Comparison of ENCODE assay signal across 9 mouse cellular contexts in the genomic region with DNA sequence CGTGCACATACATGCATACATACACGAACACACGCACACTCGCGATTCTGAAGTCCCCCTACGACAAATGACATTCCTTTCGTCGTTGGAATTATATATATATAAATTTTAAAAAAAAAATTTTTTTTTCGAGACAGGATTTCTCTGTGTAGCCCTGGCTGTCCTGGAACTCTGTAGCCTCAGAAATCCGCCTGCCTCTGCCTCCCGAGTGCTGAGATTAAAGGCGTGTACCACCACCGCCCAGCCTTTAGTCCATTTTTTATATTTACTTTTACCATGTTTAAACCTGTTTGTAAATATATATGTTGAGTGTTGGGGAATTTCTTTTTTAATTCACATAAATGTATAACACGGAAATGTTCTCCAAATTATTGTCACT. TPM values are rescaled to one million over a fixed set of nuclear protein-coding genes. Genes with fewer than 3 reads are reported as not detected.
DNase-seq lines count a peak whose midpoint lies in the region; ATAC-seq and TF ChIP-seq lines count a peak whose summit lies in the region.
"Had no signal": no experiment of that assay in that cellular context is flagged by ENCODE, and none has a peak within 500 bp of the region (broad histone marks: within the 10 kb centered on the region; RNA-seq: fewer than 3 reads in every experiment).

No protein-coding gene starts in this region.

- H3K9ac ChIP-seq in heart, embryonic 13.5 days = peak overlapping the region; percentile 96
- peak overlapping the region; percentile 76 for H3K9ac ChIP-seq in ES-Bruce4 (ENCODE audit: low read depth, poor library complexity, severe bottlenecking)
- H3K9ac ChIP-seq in forebrain, postnatal 0 days = peak overlapping the region; percentile 62

- H3K79me2 ChIP-seq in macrophage (ENCODE audit: inconsistent target) = peaks cover 41% of the 10 kb centered on the region

- no peak for ATAC-seq in heart, embryonic 13.5 days (ENCODE audit: extremely low read depth, insufficient number of reproducible peaks, low FRiP score, low TSS enrichment)
- peak; percentile 13; the same call in 1 of the 2 replicates for ATAC-seq in forebrain, postnatal 0 days

- intact Hi-C loops in heart, postnatal 36 days (cut with DNase I) = loop anchor here (5.0 kb wide), 1 partner anchor 1337 kb away; the partner anchor contains the start of gene Nuf2

- no peak for DNase-seq in heart, postnatal 36 days
- DNase-seq in forebrain, postnatal 0 days = no peak
- no peak for DNase-seq in spleen, adult 18-20 months
- DNase-seq in ovary, postnatal 36 days (ENCODE audit: low spot score) = no peak
- DNase-seq in cerebellum, adult 8-10 months = no peak

- H3K4me2 ChIP-seq in heart, embryonic 13.5 days = peak overlapping the region; percentile 80
- H3K4me2 ChIP-seq in forebrain, postnatal 0 days (ENCODE audit: low read depth) = peak overlapping the region; percentile 67

- TF ChIP-seq CTCF in ES-Bruce4 (IDR thresholded peaks at IDR 0.05; ENCODE audit: low read depth, low read length) = no peak
- no peak for TF ChIP-seq CTCF in forebrain, postnatal 0 days (IDR thresholded peaks at IDR 0.05; ENCODE audit: low read depth)

- no peak for TF ChIP-seq POLR2A in ES-Bruce4 (IDR thresholded peaks at IDR 0.05; ENCODE audit: insufficient read depth, low read length)

- 17% methylated on average over 14 of the region's 14 CpGs for WGBS in heart, embryonic 13.5 days
- 17% methylated on average over 14 of the region's 14 CpGs for WGBS in forebrain, postnatal 0 days
- WGBS in macrophage (ENCODE audit: missing documents) = 19% methylated on average over 12 of the region's 14 CpGs

- no peaks in the 10 kb centered on the region for H3K27me3 ChIP-seq in heart, embryonic 13.5 days (replicated peaks)
- no peaks in the 10 kb centered on the region for H3K27me3 ChIP-seq in ES-Bruce4 (ENCODE audit: control insufficient read depth, insufficient read depth, low read length, poor library complexity, severe bottlenecking)
- no peaks in the 10 kb centered on the region for H3K27me3 ChIP-seq in forebrain, postnatal 0 days (ENCODE audit: insufficient read depth, low read length)

- H3K4me3 ChIP-seq in heart, embryonic 13.5 days = peak overlapping the region; percentile 97
- peak overlapping the region; percentile 88 for H3K4me3 ChIP-seq in ES-Bruce4 (ENCODE audit: low read depth, low read length)
- peak overlapping the region; percentile 73 for H3K4me3 ChIP-seq in forebrain, postnatal 0 days (ENCODE audit: low read depth, low read length)
- H3K4me3 ChIP-seq in macrophage (ENCODE audit: inconsistent target) = peak overlapping the region; percentile 100

- H3K36me3 ChIP-seq in heart, embryonic 13.5 days = peaks cover 21% of the 10 kb centered on the region
- H3K36me3 ChIP-seq in ES-Bruce4 (ENCODE audit: control insufficient read depth, insufficient read depth, low read length, poor library complexity, severe bottlenecking) (peaks cover 5% of the 10 kb centered on the region; the same call in 1 of the 2 replicates), macrophage (ENCODE audit: inconsistent target) (no peaks in the 10 kb centered on the region)
- no peaks in the 10 kb centered on the region for H3K36me3 ChIP-seq in forebrain, postnatal 0 days (ENCODE audit: insufficient read depth)

- no peak overlapping the region for H3K27ac ChIP-seq in heart, embryonic 13.5 days (replicated peaks)
- H3K27ac ChIP-seq in ES-Bruce4 (ENCODE audit: insufficient read depth, low read length) (peak overlapping the region; percentile 36; the same call in 1 of the 2 replicates), macrophage (peak overlapping the region; percentile 87)
- 0 out of 2 replicates have a peak overlapping the region, but pooled peaks have one; percentile 47 for H3K27ac ChIP-seq in forebrain, postnatal 0 days (ENCODE audit: low read depth, low read length)

- no peaks in the 10 kb centered on the region for H3K9me3 ChIP-seq in heart, embryonic 13.5 days
- H3K9me3 ChIP-seq in ES-Bruce4 (replicated peaks; ENCODE audit: control insufficient read depth, insufficient read depth, low read length, poor library complexity, severe bottlenecking) = no peaks in the 10 kb centered on the region
- no peaks in the 10 kb centered on the region for H3K9me3 ChIP-seq in forebrain, postnatal 0 days (ENCODE audit: low read length)

- peaks cover 23% of the 10 kb centered on the region for H3K4me1 ChIP-seq in heart, embryonic 13.5 days
- H3K4me1 ChIP-seq in ES-Bruce4 (ENCODE audit: control insufficient read depth, insufficient read depth, low read length) = no peaks in the 10 kb centered on the region
- H3K4me1 ChIP-seq in forebrain, postnatal 0 days (ENCODE audit: insufficient read depth) = peaks cover 7% of the 10 kb centered on the region; the same call in 1 of the 2 replicates

- TF ChIP-seq EP300 in ES-Bruce4 (IDR thresholded peaks at IDR 0.05; ENCODE audit: insufficient read depth, low read depth, low read length) = no peak

RNA-seq across cellular contexts. Expression of gene Atf6, which starts 1.3 kb away (rescaled TPM):
- polyA plus RNA-seq in heart, embryonic 13.5 days (2015; fragmentation: Nextera tagmentation; extraction: Ambion mirVana) = 10.1 TPM in 2 replicates
- total RNA-seq in heart, postnatal 36 days (2021) = 10 to 100 TPM; 63.2 to 71.4 TPM
- 23.7 and 24.1 TPM in 2 replicates for polyA plus RNA-seq in ES-Bruce4 (2011; ENCODE audit: insufficient read depth, insufficient read length, low read depth, missing spikeins)
- total RNA-seq in forebrain, postnatal 0 days (2014; rRNA removed) = 14.3 and 18.1 TPM in 2 replicates
- 3.7 and 5.3 TPM in 2 replicates for polyA plus RNA-seq in forebrain, postnatal 0 days (2015; fragmentation: Nextera tagmentation; extraction: Ambion mirVana)
- 100 to 1,000 TPM in 7 of 26 experiments, 10 to 100 TPM in 19; 32.2 to 113 (median 88.3) TPM for total RNA-seq in macrophage (2018; cell fraction: chromatin; rRNA removed)
- total RNA-seq in macrophage (2018; cell fraction: cytosol; rRNA removed) = 10 to 100 TPM; 39.2 to 72.1 (median 54.7) TPM
- 100 to 1,000 TPM in 6 of 26 experiments, 10 to 100 TPM in 20; 48.1 to 130 (median 83.2) TPM for total RNA-seq in macrophage (2018; cell fraction: nucleus; rRNA removed)
- polyA plus RNA-seq in macrophage (2018) = 41.4 to 56.5 TPM (median 54.4 TPM) in 3 replicates

RNA-seq across cellular contexts. Expression of gene Gm26620, which starts 16.0 kb away (rescaled TPM):
- 0.48 and 0.76 TPM in 2 replicates for polyA plus RNA-seq in heart, embryonic 13.5 days (2015; fragmentation: Nextera tagmentation; extraction: Ambion mirVana)
- total RNA-seq in heart, postnatal 36 days (2021) = under 1 TPM; 0.33 to 0.39 TPM
- not detected in 2 replicates for polyA plus RNA-seq in ES-Bruce4 (2011; ENCODE audit: insufficient read depth, insufficient read length, low read depth, missing spikeins)
- 2.4 TPM in 1 of 2 replicates, not detected in the other for total RNA-seq in forebrain, postnatal 0 days (2014; rRNA removed)
- 0.43 and 0.48 TPM in 2 replicates for polyA plus RNA-seq in forebrain, postnatal 0 days (2015; fragmentation: Nextera tagmentation; extraction: Ambion mirVana)
- total RNA-seq in macrophage (2018; cell fraction: chromatin; rRNA removed) = 1 to 10 TPM in 9 of 26 experiments, not detected in 17; 1.3 to 2.3 (median 1.5) TPM
- 1 to 10 TPM in 2 of 26 experiments, under 1 TPM in 24; 0.21 to 1.2 (median 0.51) TPM for total RNA-seq in macrophage (2018; cell fraction: cytosol; rRNA removed)
- total RNA-seq in macrophage (2018; cell fraction: nucleus; rRNA removed) = 1 to 10 TPM in 7 of 26 experiments, under 1 TPM in 7, not detected in 12; 0.59 to 2.0 (median 1.1) TPM
- 0.43 to 0.62 TPM (median 0.55 TPM) in 3 replicates for polyA plus RNA-seq in macrophage (2018)

RNA-seq across cellular contexts. Expression of gene Dusp12, which starts 16.4 kb away (rescaled TPM):
- polyA plus RNA-seq in heart, embryonic 13.5 days (2015; fragmentation: Nextera tagmentation; extraction: Ambion mirVana) = 24.9 and 30.1 TPM in 2 replicates
- 1 to 10 TPM; 8.6 to 9.8 TPM for total RNA-seq in heart, postnatal 36 days (2021)
- 43.1 and 45.9 TPM in 2 replicates for polyA plus RNA-seq in ES-Bruce4 (2011; ENCODE audit: insufficient read depth, insufficient read length, low read depth, missing spikeins)
- 41.0 and 44.2 TPM in 2 replicates for total RNA-seq in forebrain, postnatal 0 days (2014; rRNA removed)
- polyA plus RNA-seq in forebrain, postnatal 0 days (2015; fragmentation: Nextera tagmentation; extraction: Ambion mirVana) = 37.4 and 39.2 TPM in 2 replicates
- 10 to 100 TPM in 17 of 26 experiments, 1 to 10 TPM in 9; 3.0 to 37.0 (median 17.2) TPM for total RNA-seq in macrophage (2018; cell fraction: chromatin; rRNA removed)
- 10 to 100 TPM in 17 of 26 experiments, 1 to 10 TPM in 9; 6.9 to 18.6 (median 12.3) TPM for total RNA-seq in macrophage (2018; cell fraction: cytosol; rRNA removed)
- 10 to 100 TPM in 12 of 26 experiments, 1 to 10 TPM in 14; 3.2 to 29.1 (median 9.8) TPM for total RNA-seq in macrophage (2018; cell fraction: nucleus; rRNA removed)
- polyA plus RNA-seq in macrophage (2018) = 9.6 to 14.7 TPM (median 12.1 TPM) in 3 replicates

RNA-seq across cellular contexts. Expression of gene Fcrlb, which starts 43.8 kb away (rescaled TPM):
- 0.11 TPM in 1 of 2 replicates, not detected in the other for polyA plus RNA-seq in heart, embryonic 13.5 days (2015; fragmentation: Nextera tagmentation; extraction: Ambion mirVana)
- total RNA-seq in heart, postnatal 36 days (2021) = not detected
- polyA plus RNA-seq in ES-Bruce4 (2011; ENCODE audit: insufficient read depth, insufficient read length, low read depth, missing spikeins) (not detected in 2 replicates), macrophage (2018) (0.47 to 0.68 TPM in 2 of 3 replicates, not detected in the other)
- not detected in 2 replicates for total RNA-seq in forebrain, postnatal 0 days (2014; rRNA removed)
- polyA plus RNA-seq in forebrain, postnatal 0 days (2015; fragmentation: Nextera tagmentation; extraction: Ambion mirVana) = 0.40 and 1.1 TPM in 2 replicates
- 1 to 10 TPM in 2 of 26 experiments, under 1 TPM in 1, not detected in 23; 0.49 to 6.0 (median 1.0) TPM for total RNA-seq in macrophage (2018; cell fraction: chromatin; rRNA removed)
- total RNA-seq in macrophage (2018; cell fraction: cytosol; rRNA removed) = under 1 TPM in 19 of 26 experiments, not detected in 7; 0.11 to 0.67 (median 0.24) TPM
- total RNA-seq in macrophage (2018; cell fraction: nucleus; rRNA removed) = 1 to 10 TPM in 5 of 26 experiments, under 1 TPM in 7, not detected in 14; 0.43 to 5.2 (median 0.76) TPM
- total RNA-seq: left cerebral cortex, postnatal 4 days had no signal

RNA-seq across cellular contexts. Expression of gene Fcrla, which starts 58.5 kb away (rescaled TPM):
- 0.14 and 0.20 TPM in 2 replicates for polyA plus RNA-seq in heart, embryonic 13.5 days (2015; fragmentation: Nextera tagmentation; extraction: Ambion mirVana)
- total RNA-seq in heart, postnatal 36 days (2021) = under 1 TPM in 1 of 2 experiments, not detected in 1; 0.56 TPM
- not detected in 2 replicates for polyA plus RNA-seq in ES-Bruce4 (2011; ENCODE audit: insufficient read depth, insufficient read length, low read depth, missing spikeins)
- not detected in 2 replicates for total RNA-seq in forebrain, postnatal 0 days (2014; rRNA removed)
- 0.11 TPM in 1 of 2 replicates, not detected in the other for polyA plus RNA-seq in forebrain, postnatal 0 days (2015; fragmentation: Nextera tagmentation; extraction: Ambion mirVana)
- total RNA-seq in macrophage (2018; cell fraction: chromatin; rRNA removed) = 1 to 10 TPM in 5 of 26 experiments, under 1 TPM in 4, not detected in 17; 0.58 to 2.7 (median 1.1) TPM
- total RNA-seq in macrophage (2018; cell fraction: cytosol; rRNA removed) = 1 to 10 TPM in 2 of 26 experiments, under 1 TPM in 17, not detected in 7; 0.11 to 1.1 (median 0.52) TPM
- total RNA-seq in macrophage (2018; cell fraction: nucleus; rRNA removed) = 1 to 10 TPM in 6 of 26 experiments, under 1 TPM in 7, not detected in 13; 0.46 to 4.4 (median 1.00) TPM
- polyA plus RNA-seq in macrophage (2018) = 0.26 to 0.79 TPM (median 0.56 TPM) in 3 replicates
- total RNA-seq: left cerebral cortex, postnatal 4 days had no signal
